Mouse (Mus musculus) myocyte (in vitro differentiated cells): ENCODE measurements around the gene Smarca4.

ENCODE experiments used
- E2F4 ChIP-seq: IDR thresholded peaks from one replicate; pipeline ENCODE4 v1.6.1; 2011; ENCODE audit warnings: mild to moderate bottlenecking, control low read depth, moderate library complexity; ENCODE audit not compliant: insufficient read depth
- MAX ChIP-seq: IDR thresholded peaks from one replicate; pipeline ENCODE4 v1.6.1; 2011; ENCODE audit warnings: low read depth, mild to moderate bottlenecking, control low read depth
- POLR2A ChIP-seq: IDR thresholded peaks from one replicate; pipeline ENCODE4 v1.6.1; 2011; ENCODE audit warnings: low read depth, mild to moderate bottlenecking, control low read depth, moderate library complexity; ENCODE audit not compliant: insufficient read length

- TF ChIP-seq POLR2A: no peak
- no peak for TF ChIP-seq MAX
- no peak for TF ChIP-seq E2F4
Measured at GRCm38 (mm10) chr9:21750370-21750769, 134.4 kb downstream of the Smarca4 start.
